Mouse (Mus musculus): ENCODE measurements around the gene Meis1. TPM values are rescaled to one million over a fixed set of nuclear protein-coding genes. Genes with fewer than 3 reads are reported as not detected.

Meis1 gene
- polyA plus RNA-seq, 1 experiment from 2014 or later = 51.7 TPM

DNA sequence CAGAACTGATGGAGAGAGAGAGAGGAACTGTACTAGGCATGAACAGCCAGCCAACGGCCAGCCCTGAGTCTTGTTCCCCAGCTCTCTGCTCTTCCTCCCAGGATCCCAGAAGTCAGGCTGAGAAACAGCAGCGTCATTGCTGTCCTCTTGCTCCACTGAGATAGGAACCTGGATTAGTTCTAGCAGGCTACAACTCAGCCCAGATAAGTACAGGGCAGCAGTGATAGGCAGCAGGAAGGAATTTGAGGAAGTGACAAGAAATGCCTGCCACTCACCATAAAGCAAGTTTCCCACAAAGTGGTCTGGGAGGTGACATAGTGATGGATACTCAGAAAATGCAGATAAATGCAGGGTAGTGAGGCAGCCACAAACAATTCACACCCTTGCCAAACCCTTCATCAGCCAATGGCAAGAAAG is 48.9 kb downstream of the Meis1 start:
- no peak for ATAC-seq (ENCODE audit: low FRiP score, low TSS enrichment)
- no peak for DNase-seq
- no peaks in the 10 kb centered on the region for H3K9me3 ChIP-seq (ENCODE audit: control insufficient read depth, low read length)
- WGBS = 82% methylated on average over 2 of the region's 2 CpGs
- H3K36me3 ChIP-seq (ENCODE audit: control insufficient read depth, insufficient read depth, low read length) = no peaks in the 10 kb centered on the region
- no peaks in the 10 kb centered on the region for H3K4me1 ChIP-seq (ENCODE audit: control insufficient read depth, insufficient read depth, low read length)
- no peak overlapping the region for H3K27ac ChIP-seq (replicated peaks; ENCODE audit: low read depth, low read length)
- H3K4me3 ChIP-seq (replicated peaks; ENCODE audit: low read depth, low read length) = no peak overlapping the region
- no peaks in the 10 kb centered on the region for H3K27me3 ChIP-seq (ENCODE audit: control insufficient read depth, insufficient read depth, low read length)
- H3K4me2 ChIP-seq (ENCODE audit: low read length) = no peak overlapping the region
- H3K9ac ChIP-seq (replicated peaks; ENCODE audit: low read length) = no peak overlapping the region

DNA sequence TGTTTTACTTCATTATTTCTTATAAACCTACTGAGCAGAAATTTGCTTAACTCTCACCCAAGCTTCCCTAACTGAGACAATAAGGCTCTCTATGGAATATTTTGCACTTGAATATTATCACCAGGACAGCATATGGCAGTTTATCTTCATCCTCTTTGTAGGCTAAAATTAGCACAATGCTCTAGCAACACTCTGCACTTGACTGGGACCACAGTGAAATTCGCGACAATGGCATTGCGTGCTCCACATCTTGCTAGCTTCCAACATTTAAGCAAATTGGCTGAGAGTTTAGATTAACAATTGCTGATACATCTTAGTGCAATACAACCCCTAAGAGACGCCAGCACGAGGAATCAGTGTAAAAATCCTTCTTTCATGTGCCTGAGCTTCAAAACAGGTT is 54.4 kb downstream of the Meis1 start:
- WGBS = 71% methylated on average over 5 of the region's 5 CpGs
- no peaks in the 10 kb centered on the region for H3K9me3 ChIP-seq (ENCODE audit: control insufficient read depth, low read length)
- DNase-seq (no peak), ATAC-seq (ENCODE audit: low FRiP score, low TSS enrichment) (no peak)
- no peak overlapping the region for H3K27ac ChIP-seq (replicated peaks; ENCODE audit: low read depth, low read length)
- no peaks in the 10 kb centered on the region for H3K4me1 ChIP-seq (ENCODE audit: control insufficient read depth, insufficient read depth, low read length)
- H3K4me3 ChIP-seq (replicated peaks; ENCODE audit: low read depth, low read length) = no peak overlapping the region
- no peaks in the 10 kb centered on the region for H3K36me3 ChIP-seq (ENCODE audit: control insufficient read depth, insufficient read depth, low read length)
- H3K27me3 ChIP-seq (ENCODE audit: control insufficient read depth, insufficient read depth, low read length) = no peaks in the 10 kb centered on the region
- H3K4me2 ChIP-seq (ENCODE audit: low read length) = no peak overlapping the region
- H3K9ac ChIP-seq (replicated peaks; ENCODE audit: low read length) = no peak overlapping the region

DNA sequence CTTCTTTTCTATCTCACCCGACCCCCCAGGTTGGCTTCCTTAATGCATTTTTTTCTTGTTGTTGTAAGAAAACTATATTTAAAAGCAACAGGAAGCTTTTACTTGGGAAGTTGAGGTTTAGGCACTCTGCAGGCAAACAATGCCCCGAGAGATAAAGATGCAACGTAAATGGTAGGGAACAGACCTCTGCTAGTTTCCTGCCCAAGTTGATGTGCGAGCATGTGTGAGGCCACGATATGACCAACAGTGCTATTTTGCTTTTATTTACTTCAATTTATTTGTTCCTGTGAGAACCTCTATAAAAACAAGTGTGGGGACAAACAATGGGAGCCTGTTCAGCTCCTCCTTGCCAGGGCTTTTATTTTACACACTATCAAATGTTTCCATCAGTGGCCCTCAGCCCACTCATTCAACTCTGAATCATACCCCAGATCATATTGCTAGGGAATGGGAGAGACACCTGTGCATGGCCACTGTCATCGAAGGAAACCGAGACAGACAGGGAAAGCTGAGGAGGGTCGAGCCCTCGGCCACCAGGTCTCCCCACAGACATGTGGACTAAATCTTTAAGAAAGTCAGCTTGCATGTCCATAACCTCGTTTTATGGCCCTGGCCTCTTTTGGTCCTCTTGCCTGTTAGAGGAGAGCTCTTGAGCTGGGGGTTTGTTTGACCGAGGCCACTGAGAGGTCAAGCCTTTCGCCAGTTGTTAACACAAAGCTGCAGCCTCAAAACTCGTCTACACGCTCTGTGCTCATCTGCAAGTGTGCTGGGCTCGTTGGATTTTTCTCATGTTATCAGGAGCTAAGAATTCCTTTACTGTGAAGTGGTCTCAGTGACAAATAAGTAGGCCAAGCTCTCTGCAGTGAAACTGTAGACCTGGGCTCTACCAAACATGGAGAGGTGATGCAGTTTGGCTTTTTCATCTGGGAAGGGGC is 55.3 kb downstream of the Meis1 start:
- Histone ChIP-seq H3K9ac (replicated peaks; ENCODE audit: low read length) (no peak overlapping the region), H3K27ac (replicated peaks; ENCODE audit: low read depth, low read length) (no peak overlapping the region), H3K4me3 (replicated peaks; ENCODE audit: low read depth, low read length) (no peak overlapping the region), H3K4me2 (ENCODE audit: low read length) (no peak overlapping the region), H3K27me3 (ENCODE audit: control insufficient read depth, insufficient read depth, low read length) (no peaks in the 10 kb centered on the region), H3K4me1 (ENCODE audit: control insufficient read depth, insufficient read depth, low read length) (no peaks in the 10 kb centered on the region), H3K36me3 (ENCODE audit: control insufficient read depth, insufficient read depth, low read length) (no peaks in the 10 kb centered on the region), H3K9me3 (ENCODE audit: control insufficient read depth, low read length) (no peaks in the 10 kb centered on the region)
- DNase-seq = no peak
- 69% methylated on average over 15 of the region's 15 CpGs for WGBS
- ATAC-seq (ENCODE audit: low FRiP score, low TSS enrichment) = no peak

DNA sequence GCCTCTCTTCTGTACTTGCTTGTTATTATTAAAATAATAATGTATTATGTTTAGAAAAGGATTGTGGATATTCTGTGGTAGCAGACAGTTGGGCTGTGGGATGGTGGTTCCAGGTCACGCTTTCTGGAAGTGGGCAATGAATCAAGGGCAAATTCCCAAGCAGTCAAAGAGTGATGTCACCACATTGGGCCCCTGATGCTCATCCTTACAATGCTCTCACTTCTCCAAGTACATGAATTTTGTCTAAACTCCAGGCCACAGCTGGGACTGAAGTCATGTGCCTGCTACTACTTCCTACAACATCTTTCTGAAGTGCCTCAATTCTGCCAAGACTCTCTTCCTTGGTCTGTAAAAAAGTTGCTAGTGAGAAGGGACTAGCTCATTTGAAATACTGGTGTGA is 59.3 kb downstream of the Meis1 start:
- Histone ChIP-seq H3K36me3 (ENCODE audit: control insufficient read depth, insufficient read depth, low read length) (no peaks in the 10 kb centered on the region), H3K9me3 (ENCODE audit: control insufficient read depth, low read length) (no peaks in the 10 kb centered on the region), H3K4me2 (ENCODE audit: low read length) (no peak overlapping the region), H3K4me1 (ENCODE audit: control insufficient read depth, insufficient read depth, low read length) (peaks cover 13% of the 10 kb centered on the region), H3K27ac (replicated peaks; ENCODE audit: low read depth, low read length) (no peak overlapping the region), H3K9ac (replicated peaks; ENCODE audit: low read length) (no peak overlapping the region), H3K27me3 (ENCODE audit: control insufficient read depth, insufficient read depth, low read length) (no peaks in the 10 kb centered on the region), H3K4me3 (replicated peaks; ENCODE audit: low read depth, low read length) (no peak overlapping the region)
- 100% methylated on average over 1 of the region's 1 CpGs for WGBS
- ATAC-seq (ENCODE audit: low FRiP score, low TSS enrichment) (no peak), DNase-seq (no peak)

DNA sequence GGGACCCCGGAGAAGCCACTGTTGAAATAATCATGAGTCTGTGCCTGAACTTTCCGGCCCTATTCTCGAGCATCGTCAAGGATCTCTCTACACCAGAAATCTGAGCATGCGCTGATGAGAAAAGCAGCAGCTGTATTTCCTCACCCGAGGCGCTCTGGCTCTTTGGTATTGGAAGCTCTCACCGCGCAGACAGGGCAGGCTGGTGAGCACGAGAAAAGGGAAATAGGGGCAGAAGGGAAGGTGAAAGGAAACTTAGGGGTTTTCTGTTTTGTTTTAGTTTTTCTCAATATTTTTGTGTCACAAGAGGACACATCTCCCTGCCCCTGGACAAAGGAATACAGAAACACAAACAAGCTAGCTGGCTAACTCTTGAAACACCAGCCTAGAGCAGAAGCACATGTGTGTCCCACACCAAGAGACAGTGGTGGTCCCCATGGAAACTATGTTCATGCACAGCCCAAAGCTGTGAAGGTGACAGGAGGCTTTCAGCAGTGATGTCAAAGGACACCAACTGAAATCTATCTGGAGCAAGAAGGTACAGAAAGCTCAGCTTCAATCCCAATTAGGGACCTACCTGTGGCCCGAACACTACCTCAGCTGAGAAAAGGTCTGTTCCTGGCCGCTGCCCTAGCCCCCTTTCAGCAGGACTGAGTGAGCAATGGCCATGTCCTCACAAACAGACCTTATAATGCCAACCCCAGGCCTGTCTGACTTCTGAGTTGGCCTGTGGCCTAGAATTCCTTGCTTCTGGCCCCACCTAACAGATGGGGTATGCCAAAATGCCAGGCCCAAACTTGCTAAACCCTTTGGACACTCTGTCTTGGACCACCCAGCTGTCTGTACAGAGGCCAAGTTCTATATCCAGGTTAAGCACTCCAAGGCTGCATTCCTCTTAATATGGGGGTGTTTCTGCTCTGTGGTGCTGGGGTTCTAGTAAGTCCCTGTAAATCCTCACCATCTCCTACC is 60.7 kb downstream of the Meis1 start:
- Histone ChIP-seq H3K27ac (replicated peaks; ENCODE audit: low read depth, low read length) (peak overlapping the region; percentile 52; the same call in 1 of the 2 replicates), H3K4me1 (ENCODE audit: control insufficient read depth, insufficient read depth, low read length) (peaks cover 13% of the 10 kb centered on the region), H3K27me3 (ENCODE audit: control insufficient read depth, insufficient read depth, low read length) (no peaks in the 10 kb centered on the region), H3K4me3 (replicated peaks; ENCODE audit: low read depth, low read length) (0 out of 2 replicates have a peak overlapping the region, but pooled peaks have one; percentile 2), H3K9me3 (ENCODE audit: control insufficient read depth, low read length) (no peaks in the 10 kb centered on the region), H3K36me3 (ENCODE audit: control insufficient read depth, insufficient read depth, low read length) (no peaks in the 10 kb centered on the region), H3K9ac (replicated peaks; ENCODE audit: low read length) (no peak overlapping the region), H3K4me2 (ENCODE audit: low read length) (peak overlapping the region; percentile 42)
- 54% methylated on average over 12 of the region's 12 CpGs for WGBS
- ATAC-seq (ENCODE audit: low FRiP score, low TSS enrichment) = no peak
- peak; percentile 77 for DNase-seq

DNA sequence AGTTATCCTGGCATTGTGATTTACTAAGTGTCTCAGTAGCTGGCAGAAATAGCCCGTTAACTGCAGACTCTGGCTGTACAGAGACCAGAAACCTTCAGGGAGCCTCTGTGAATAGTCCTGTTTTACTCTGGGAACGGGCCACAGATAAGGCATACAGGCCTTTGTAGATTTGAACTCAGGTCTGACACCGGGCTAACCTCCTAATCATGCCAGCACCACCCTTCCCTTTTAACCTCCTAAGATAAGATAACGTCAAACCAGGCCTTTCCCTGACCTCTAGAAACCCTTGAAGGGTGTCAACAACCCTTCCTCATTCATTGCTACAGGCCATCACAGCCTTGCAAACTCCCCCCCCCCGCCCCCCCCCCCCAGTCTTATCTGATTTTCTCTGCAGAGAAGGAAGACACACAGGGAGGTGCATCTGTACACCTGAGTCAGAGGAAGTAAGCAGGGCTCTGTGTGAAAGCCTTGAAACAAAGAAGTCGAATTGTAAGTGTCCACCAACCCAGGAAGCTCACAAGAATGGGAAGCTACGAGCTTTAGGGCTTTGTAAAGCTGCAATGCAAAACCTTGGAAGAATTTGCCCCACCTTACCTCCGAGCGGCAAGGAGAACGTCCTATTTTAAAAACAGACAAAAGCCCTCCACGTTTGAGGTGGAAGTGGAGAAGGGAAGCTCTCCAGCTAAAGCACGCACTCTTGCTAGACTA is 61.5 kb downstream of the Meis1 start:
- Histone ChIP-seq H3K27ac (replicated peaks; ENCODE audit: low read depth, low read length) (peak overlapping the region; percentile 52; the same call in 1 of the 2 replicates), H3K4me1 (ENCODE audit: control insufficient read depth, insufficient read depth, low read length) (peaks cover 13% of the 10 kb centered on the region), H3K27me3 (ENCODE audit: control insufficient read depth, insufficient read depth, low read length) (no peaks in the 10 kb centered on the region), H3K36me3 (ENCODE audit: control insufficient read depth, insufficient read depth, low read length) (no peaks in the 10 kb centered on the region), H3K9me3 (ENCODE audit: control insufficient read depth, low read length) (no peaks in the 10 kb centered on the region), H3K4me3 (replicated peaks; ENCODE audit: low read depth, low read length) (0 out of 2 replicates have a peak overlapping the region, but pooled peaks have one; percentile 2), H3K4me2 (ENCODE audit: low read length) (peak overlapping the region; percentile 42), H3K9ac (replicated peaks; ENCODE audit: low read length) (no peak overlapping the region)
- ATAC-seq (ENCODE audit: low FRiP score, low TSS enrichment) (no peak), DNase-seq (no peak)
- WGBS = 47% methylated on average over 12 of the region's 12 CpGs

DNA sequence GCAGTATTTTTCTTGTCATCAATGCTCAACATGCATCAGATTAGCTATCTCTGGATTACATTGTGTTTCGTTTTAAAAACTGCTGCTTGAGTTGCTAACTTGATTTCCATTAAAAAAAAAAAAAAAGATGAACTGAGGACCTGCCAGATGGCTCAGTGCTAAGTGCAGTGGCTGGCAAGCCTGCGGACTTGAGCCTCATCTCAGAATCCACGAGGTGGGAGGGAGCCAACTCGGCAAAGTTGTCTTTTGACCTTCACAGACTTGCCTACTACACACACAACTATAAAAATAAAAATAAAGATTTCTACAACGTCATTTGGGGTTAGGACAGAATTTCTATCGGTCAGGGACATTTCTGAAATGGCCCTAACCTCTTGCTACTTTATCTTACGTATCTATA is 62.8 kb downstream of the Meis1 start:
- no peaks in the 10 kb centered on the region for H3K9me3 ChIP-seq (ENCODE audit: control insufficient read depth, low read length)
- no peak overlapping the region for H3K4me3 ChIP-seq (replicated peaks; ENCODE audit: low read depth, low read length)
- ATAC-seq (ENCODE audit: low FRiP score, low TSS enrichment) (no peak), DNase-seq (no peak)
- H3K9ac ChIP-seq (replicated peaks; ENCODE audit: low read length) = no peak overlapping the region
- H3K27me3 ChIP-seq (ENCODE audit: control insufficient read depth, insufficient read depth, low read length) = no peaks in the 10 kb centered on the region
- H3K27ac ChIP-seq (replicated peaks; ENCODE audit: low read depth, low read length) = no peak overlapping the region
- H3K4me1 ChIP-seq (ENCODE audit: control insufficient read depth, insufficient read depth, low read length) = peaks cover 13% of the 10 kb centered on the region
- H3K36me3 ChIP-seq (ENCODE audit: control insufficient read depth, insufficient read depth, low read length) = no peaks in the 10 kb centered on the region
- H3K4me2 ChIP-seq (ENCODE audit: low read length) = no peak overlapping the region
- WGBS = 70% methylated on average over 7 of the region's 7 CpGs

DNA sequence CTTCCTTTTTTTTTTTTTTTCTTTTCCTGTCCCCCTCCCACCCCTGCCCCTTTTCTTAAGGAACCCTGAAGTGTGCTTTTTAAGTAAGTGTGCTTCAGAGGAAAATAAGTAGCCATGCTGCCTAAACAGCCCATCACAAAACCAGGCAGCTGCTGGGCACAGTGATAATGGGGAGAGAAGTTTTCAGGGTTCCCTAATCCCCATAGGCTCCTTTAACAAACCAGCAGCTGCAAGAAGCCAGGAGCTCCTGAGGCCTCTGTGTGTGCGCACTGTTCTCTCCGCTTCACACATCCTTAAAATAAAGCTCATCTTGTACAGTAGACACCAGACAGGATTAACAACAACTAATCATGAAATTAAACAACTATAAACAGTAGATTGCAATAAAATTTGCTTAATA is 63.9 kb downstream of the Meis1 start:
- ATAC-seq (ENCODE audit: low FRiP score, low TSS enrichment) = no peak

More for the DNA sequence above, 63.9 kb downstream of the Meis1 start:
- H3K4me2 ChIP-seq (ENCODE audit: low read length) = no peak overlapping the region
- H3K9me3 ChIP-seq (ENCODE audit: control insufficient read depth, low read length) = no peaks in the 10 kb centered on the region
- whole genome bisulfite sequencing = 20% methylated on average over 2 of the region's 2 CpGs
- H3K36me3 ChIP-seq (ENCODE audit: control insufficient read depth, insufficient read depth, low read length) = no peaks in the 10 kb centered on the region
- no peak overlapping the region for H3K9ac ChIP-seq (replicated peaks; ENCODE audit: low read length)
- DNase-seq = peak; percentile 44
- H3K4me1 ChIP-seq (ENCODE audit: control insufficient read depth, insufficient read depth, low read length) = peaks cover 13% of the 10 kb centered on the region
- H3K27me3 ChIP-seq (ENCODE audit: control insufficient read depth, insufficient read depth, low read length) = no peaks in the 10 kb centered on the region
- H3K4me3 ChIP-seq (replicated peaks; ENCODE audit: low read depth, low read length) = no peak overlapping the region
- H3K27ac ChIP-seq (replicated peaks; ENCODE audit: low read depth, low read length) = no peak overlapping the region
